Mouse (Mus musculus): ENCODE results near the gene 2510039O18Rik. TPM values are rescaled to one million over a fixed set of nuclear protein-coding genes. Genes with fewer than 3 reads are reported as not detected.
A peak's percentile ranks its signal among the peaks of the same experiment; 100 is the strongest.

Gene 2510039O18Rik
- total and polyA plus RNA-seq, 3 experiments: 23.9 to 32.8 (median 27.9) TPM

GRCm38 (mm10) chr4:147904313-147905089, 36.2 kb upstream of the 2510039O18Rik start, which contains the start of gene Mfn2 (continued):
- 0 out of 2 replicates have a peak, but pooled peaks have one; percentile 27 for TF ChIP-seq NELFE (IDR thresholded peaks at IDR 0.05; ENCODE audit: low read depth, low read length)
- no peak for TF ChIP-seq MEF2A (IDR thresholded peaks at IDR 0.05; ENCODE audit: borderline replicate concordance, low read depth, low read length)
- no peak for TF ChIP-seq SMC3 (IDR thresholded peaks at IDR 0.05; ENCODE audit: low read depth, low read length)
- no peak for TF ChIP-seq ZNF384 (IDR thresholded peaks at IDR 0.05; ENCODE audit: low read depth, low read length)
- TF ChIP-seq ZMIZ1 (IDR thresholded peaks at IDR 0.05; ENCODE audit: low read depth, low read length): no peak; the same call in 1 of the 2 replicates
- TF ChIP-seq MAFK (IDR thresholded peaks at IDR 0.05; ENCODE audit: insufficient replicate concordance, low read length): no peak
- TF ChIP-seq IRF4 (IDR thresholded peaks at IDR 0.05; ENCODE audit: low read depth, low read length): peak; percentile 60
- no peak for TF ChIP-seq CHD1 (IDR thresholded peaks at IDR 0.05; ENCODE audit: low read depth, low read length)
- no peak for TF ChIP-seq RCOR1 (conservative IDR thresholded peaks at IDR 0.05; ENCODE audit: low read depth, low read length)
- TF ChIP-seq CTCF (conservative IDR thresholded peaks at IDR 0.05 in 1 of 2, IDR thresholded peaks at IDR 0.05 in 1 of 2; ENCODE audit: low read depth in 2 of 2, low read length in 2 of 2): no peak
- TF ChIP-seq USF1 (IDR thresholded peaks at IDR 0.05; ENCODE audit: low read depth, low read length): no peak

DNA sequence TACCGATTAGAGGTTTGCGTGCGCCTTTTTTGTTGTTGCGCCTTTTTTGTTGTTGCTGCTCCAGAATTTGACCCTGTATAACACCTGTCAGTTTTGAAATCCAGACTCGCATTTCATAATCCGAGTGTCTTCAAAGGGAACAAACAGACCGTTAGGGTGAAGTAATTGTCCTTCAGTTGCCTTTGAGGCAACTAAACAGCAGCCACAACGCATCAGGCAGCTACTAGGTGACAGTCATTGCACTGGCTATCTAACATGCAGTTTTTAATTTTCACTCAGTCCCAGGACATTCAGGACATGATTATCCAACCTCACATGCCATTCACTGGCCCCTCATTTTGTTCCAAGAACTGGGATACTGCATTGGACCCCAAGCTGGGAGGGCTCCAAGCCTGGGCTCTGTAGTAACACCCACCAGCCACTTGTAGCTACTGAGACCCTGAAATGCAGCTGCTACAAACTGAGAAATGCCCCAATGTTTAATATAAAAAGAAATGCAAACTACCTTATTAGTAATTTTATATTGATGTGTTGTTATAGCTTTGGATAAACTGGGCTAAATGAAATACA, 35.5 kb upstream of the 2510039O18Rik start:
- in situ Hi-C loops (cut with MboI; ENCODE audit: low pct_ligation_motif_present, low pct_unique_long_range_greater_than_20kb, low sequenced_read_pairs): no loop called here

More for the DNA sequence above, 35.5 kb upstream of the 2510039O18Rik start:
- peak overlapping the region; percentile 92; the same call in 1 of the 2 replicates for H3K9ac ChIP-seq (ENCODE audit: insufficient read depth, low read depth)
- peaks cover 8% of the 10 kb centered on the region for H3K27me3 ChIP-seq (replicated peaks)
- peaks cover 10 to 15% of the 10 kb centered on the region in 2 experiments for H3K4me1 ChIP-seq (ENCODE audit: control insufficient read depth in 1 of 2, insufficient read depth in 2 of 2)
- peaks cover 12 to 31% of the 10 kb centered on the region in 2 experiments for H3K36me3 ChIP-seq (replicated peaks in 1 of 2; ENCODE audit: control insufficient read depth in 1 of 2, insufficient read depth in 1 of 2, low read length in 1 of 2)
- no peak for DNase-seq (ENCODE audit: extremely low read depth)
- TF ChIP-seq RCOR1 (conservative IDR thresholded peaks at IDR 0.05; ENCODE audit: low read depth, low read length) (no peak), CHD2 (IDR thresholded peaks at IDR 0.05; ENCODE audit: low read length) (no peak), MAFK (IDR thresholded peaks at IDR 0.05; ENCODE audit: insufficient replicate concordance, low read length) (no peak), NELFE (IDR thresholded peaks at IDR 0.05; ENCODE audit: low read depth, low read length) (no peak), CHD1 (IDR thresholded peaks at IDR 0.05; ENCODE audit: low read depth, low read length) (no peak), SMC3 (IDR thresholded peaks at IDR 0.05; ENCODE audit: low read depth, low read length) (no peak), MYC (IDR thresholded peaks at IDR 0.05; ENCODE audit: low read depth, low read length) (no peak), ETS1 (conservative IDR thresholded peaks at IDR 0.05; ENCODE audit: low read depth, low read length) (no peak), USF1 (IDR thresholded peaks at IDR 0.05; ENCODE audit: low read depth, low read length) (no peak), ELF1 (IDR thresholded peaks at IDR 0.05; ENCODE audit: low read depth, low read length) (no peak), TCF12 (IDR thresholded peaks at IDR 0.05; ENCODE audit: low read depth, low read length) (no peak), ZMIZ1 (IDR thresholded peaks at IDR 0.05; ENCODE audit: low read depth, low read length) (no peak), POLR2AphosphoS2 (IDR thresholded peaks at IDR 0.05; ENCODE audit: low read depth, low read length) (no peak), E2F4 (IDR thresholded peaks at IDR 0.05; ENCODE audit: insufficient replicate concordance, low read depth, low read length) (no peak), JUN (IDR thresholded peaks at IDR 0.05; ENCODE audit: insufficient read depth, low read depth, low read length) (no peak), MAZ (IDR thresholded peaks at IDR 0.05; ENCODE audit: low read depth, low read length) (no peak)
- dilution Hi-C loops (cut with MboI; ENCODE audit: extremely low pct_ligation_motif_present, extremely low pct_unique_long_range_greater_than_20kb, low sequenced_read_pairs): no loop called here
- no peak overlapping the region for H3K27ac ChIP-seq (ENCODE audit: insufficient read depth, low read depth)
- peak overlapping the region; percentile 40 to 95 (median 46) for H3K4me3 ChIP-seq (replicated peaks in 1 of 3; ENCODE audit: low read depth in 2 of 3, low read length in 2 of 3, poor library complexity in 1 of 3)
- H3K79me2 ChIP-seq (replicated peaks; ENCODE audit: control insufficient read depth, extremely low read depth, insufficient read depth, poor library complexity, severe bottlenecking): peaks cover 4% of the 10 kb centered on the region; the same call in 1 of the 2 replicates
- H3K9me3 ChIP-seq (replicated peaks; ENCODE audit: low read length): no peaks in the 10 kb centered on the region
- H3K4me2 ChIP-seq (ENCODE audit: insufficient read depth, low read depth, poor library complexity, severe bottlenecking): peak overlapping the region; percentile 63

Data from CH12.LX (cell line).